8 mouse cellular contexts compared by ENCODE assay signal in the genomic region with DNA sequence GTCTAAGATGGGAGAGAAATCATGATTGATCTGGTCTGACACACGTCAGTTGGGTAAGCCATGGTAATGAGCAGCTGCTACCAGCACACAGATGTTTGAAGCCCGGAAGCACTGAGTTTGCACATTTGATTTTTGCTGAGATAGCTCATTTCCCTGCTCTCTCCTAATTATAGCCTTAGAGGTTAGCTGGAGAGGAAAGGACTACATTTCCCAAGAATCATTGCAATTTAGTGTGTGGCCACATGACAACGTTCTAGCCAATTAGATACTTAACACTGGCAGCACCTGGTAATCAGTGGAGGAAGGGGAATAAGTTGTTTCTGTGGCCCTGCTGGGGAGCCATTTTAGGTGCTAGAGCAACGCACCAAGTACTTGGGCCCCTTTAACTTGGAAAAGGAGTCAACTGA. TPM values are rescaled to one million over a fixed set of nuclear protein-coding genes. Genes with fewer than 3 reads are reported as not detected.
A peak's percentile ranks its signal among the peaks of the same experiment; 100 is the strongest.
DNase-seq lines count a peak whose midpoint lies in the region; TF ChIP-seq lines count a peak whose summit lies in the region.
"Had no signal": no experiment of that assay in that cellular context is flagged by ENCODE, and none has a peak within 500 bp of the region (broad histone marks: within the 10 kb centered on the region; RNA-seq: fewer than 3 reads in every experiment).

No protein-coding gene starts in this region.

- no peaks in the 10 kb centered on the region for H3K79me3 ChIP-seq in C2C12 (ENCODE audit: low read depth)

- no peaks in the 10 kb centered on the region for H3K79me2 ChIP-seq in C2C12 (ENCODE audit: control insufficient read depth, insufficient read depth)

- 69% methylated on average over 4 of the region's 4 CpGs for WGBS in forebrain, embryonic 10.5 days
- WGBS in limb, embryonic 10.5 days = 61% methylated on average over 4 of the region's 4 CpGs

- H3K27ac ChIP-seq in forebrain, embryonic 10.5 days = 0 out of 2 replicates have a peak overlapping the region, but pooled peaks have one; percentile 65
- H3K27ac ChIP-seq in limb, embryonic 10.5 days = peak overlapping the region; percentile 59; the same call in 1 of the 2 replicates

- no peak overlapping the region for H3ac ChIP-seq in C2C12 (ENCODE audit: control insufficient read depth, insufficient read length, low read depth)

- TF ChIP-seq CTCF in C2C12 (IDR thresholded peaks at IDR 0.05; ENCODE audit: control insufficient read depth, insufficient read depth, insufficient read length) = no peak

- peaks cover 45% of the 10 kb centered on the region for H3K4me1 ChIP-seq in forebrain, embryonic 10.5 days
- peaks cover 32% of the 10 kb centered on the region for H3K4me1 ChIP-seq in limb, embryonic 10.5 days

- H3K36me3 ChIP-seq in C2C12 (ENCODE audit: control insufficient read depth, insufficient read depth) = no peaks in the 10 kb centered on the region
- H3K36me3 ChIP-seq in forebrain, embryonic 10.5 days (replicated peaks) = no peaks in the 10 kb centered on the region
- H3K36me3 ChIP-seq in limb, embryonic 10.5 days = no peaks in the 10 kb centered on the region

- DNase-seq in 3T3-L1 (ENCODE audit: low read depth, low spot score) = peak; percentile 15
- no peak for DNase-seq in forebrain, embryonic 10.5 days (ENCODE audit: extremely low spot score, low spot score)
- no peak for DNase-seq in limb, embryonic 10.5 days (ENCODE audit: low spot score)
- DNase-seq in skeletal muscle tissue, adult 2 months (ENCODE audit: low read depth, low spot score) = peak; percentile 69
- no peak for DNase-seq in left cerebral cortex, adult 11 months (ENCODE audit: low spot score)
- no peak for DNase-seq in right cerebral cortex, postnatal 10 days (ENCODE audit: low spot score in 2 of 2)

- H3K9me3 ChIP-seq in forebrain, embryonic 10.5 days = no peaks in the 10 kb centered on the region
- H3K9me3 ChIP-seq in limb, embryonic 10.5 days (replicated peaks) = no peaks in the 10 kb centered on the region

- H3K4me3 ChIP-seq in C2C12 (ENCODE audit: insufficient read depth, poor library complexity, severe bottlenecking) = no peak overlapping the region
- no peak overlapping the region for H3K4me3 ChIP-seq in forebrain, embryonic 10.5 days
- H3K4me3 ChIP-seq in limb, embryonic 10.5 days = no peak overlapping the region
- H3K4me3 ChIP-seq: erythroblast, embryonic 14.5 days had no signal

- no peaks in the 10 kb centered on the region for H3K27me3 ChIP-seq in C2C12 (ENCODE audit: control insufficient read depth, insufficient read depth, insufficient read length)
- no peaks in the 10 kb centered on the region for H3K27me3 ChIP-seq in forebrain, embryonic 10.5 days (ENCODE audit: poor library complexity, severe bottlenecking)
- no peaks in the 10 kb centered on the region for H3K27me3 ChIP-seq in limb, embryonic 10.5 days (ENCODE audit: low read depth, poor library complexity, severe bottlenecking)

TF ChIP-seq in C2C12, 6 proteins besides CTCF, POLR2A, EP300 and RAD21:
- peak; percentile 89 for TF ChIP-seq USF1 (IDR thresholded peaks at IDR 0.05; ENCODE audit: low read depth)
- TF ChIP-seq MAX (IDR thresholded peaks at IDR 0.05) = no peak
- TF ChIP-seq CEBPB (IDR thresholded peaks at IDR 0.05; ENCODE audit: low read depth) = no peak

RNA-seq across cellular contexts. Expression of gene Coro2b, which starts 26.3 kb away (rescaled TPM):
- 9.9 TPM for polyA plus RNA-seq in C2C12 (2012; fragmentation: generic; extraction: Trizol)
- 9.7 and 10.0 TPM in 2 replicates for polyA plus RNA-seq in forebrain, embryonic 10.5 days (2016; fragmentation: Nextera tagmentation; extraction: Ambion mirVana)
- polyA plus RNA-seq in limb, embryonic 10.5 days (2016; fragmentation: Nextera tagmentation; extraction: Ambion mirVana) = 5.6 and 6.2 TPM in 2 replicates
- polyA plus RNA-seq: erythroblast, embryonic 14.5 days had no signal

Comparison
In these comparisons a context has a peak if more than half of its experiments do, and no peak if none do; other contexts are left out.
1. DNase-seq: peak in 3T3-L1 (single experiment) and skeletal muscle tissue, adult 2 months (single experiment); none in forebrain, embryonic 10.5 days (single experiment), limb, embryonic 10.5 days (single experiment), left cerebral cortex, adult 11 months (single experiment) and right cerebral cortex, postnatal 10 days (0 of 2).